Mouse (Mus musculus): ENCODE data around the gene Abcg5. TPM values are rescaled to one million over a fixed set of nuclear protein-coding genes. Genes with fewer than 3 reads are reported as not detected.

The Abcg5 gene
- polyA plus RNA-seq, 1 experiment, result not detected

- H3K4me3 ChIP-seq (replicated peaks), result no peak overlapping the region
Measured at GRCm38 (mm10) chr17:84716252-84716872, 33.6 kb upstream of the Abcg5 start.

DNA sequence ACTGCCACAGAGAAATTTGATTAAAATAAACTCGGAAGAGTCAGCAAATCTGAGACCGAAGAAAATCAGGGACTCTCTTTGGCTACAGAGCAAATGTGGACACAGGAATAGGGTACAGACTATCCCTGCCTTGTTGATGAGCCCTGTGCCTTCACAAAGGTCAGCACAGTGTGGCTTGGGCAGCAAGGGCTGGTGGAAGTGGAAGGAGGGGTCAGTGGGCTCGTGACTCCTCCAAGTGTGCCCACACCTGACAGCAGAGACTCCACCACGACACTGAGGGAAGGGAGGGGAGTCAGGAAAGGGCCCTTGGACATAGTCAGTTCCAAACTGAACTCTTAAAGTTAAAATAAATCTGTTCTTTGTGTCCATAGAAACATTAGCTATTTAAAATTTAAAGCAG is 32.1 kb upstream of the Abcg5 start:
- Histone ChIP-seq H3K9me3 (ENCODE audit: control insufficient read depth, low read length) (no peaks in the 10 kb centered on the region), H3K4me1 (ENCODE audit: control insufficient read depth) (no peaks in the 10 kb centered on the region), H3K36me3 (ENCODE audit: control insufficient read depth) (peaks cover 60% of the 10 kb centered on the region), H3K27me3 (ENCODE audit: control insufficient read depth) (no peaks in the 10 kb centered on the region), H3K4me3 (replicated peaks) (no peak overlapping the region)
- TF ChIP-seq GATA1 (IDR thresholded peaks at IDR 0.05; ENCODE audit: low read length) (no peak), TAL1 (IDR thresholded peaks at IDR 0.05; ENCODE audit: low read length) (no peak)

More at GRCm38 (mm10) chr17:84716252-84716872, 33.6 kb upstream of the Abcg5 start:
- no peaks in the 10 kb centered on the region for H3K9me3 ChIP-seq (ENCODE audit: control insufficient read depth, low read length)
- peaks cover 64% of the 10 kb centered on the region for H3K36me3 ChIP-seq (ENCODE audit: control insufficient read depth)
- TF ChIP-seq GATA1 (IDR thresholded peaks at IDR 0.05; ENCODE audit: low read length), result no peak
- H3K27me3 ChIP-seq (ENCODE audit: control insufficient read depth), result no peaks in the 10 kb centered on the region
- H3K4me1 ChIP-seq (ENCODE audit: control insufficient read depth), result no peaks in the 10 kb centered on the region

DNA sequence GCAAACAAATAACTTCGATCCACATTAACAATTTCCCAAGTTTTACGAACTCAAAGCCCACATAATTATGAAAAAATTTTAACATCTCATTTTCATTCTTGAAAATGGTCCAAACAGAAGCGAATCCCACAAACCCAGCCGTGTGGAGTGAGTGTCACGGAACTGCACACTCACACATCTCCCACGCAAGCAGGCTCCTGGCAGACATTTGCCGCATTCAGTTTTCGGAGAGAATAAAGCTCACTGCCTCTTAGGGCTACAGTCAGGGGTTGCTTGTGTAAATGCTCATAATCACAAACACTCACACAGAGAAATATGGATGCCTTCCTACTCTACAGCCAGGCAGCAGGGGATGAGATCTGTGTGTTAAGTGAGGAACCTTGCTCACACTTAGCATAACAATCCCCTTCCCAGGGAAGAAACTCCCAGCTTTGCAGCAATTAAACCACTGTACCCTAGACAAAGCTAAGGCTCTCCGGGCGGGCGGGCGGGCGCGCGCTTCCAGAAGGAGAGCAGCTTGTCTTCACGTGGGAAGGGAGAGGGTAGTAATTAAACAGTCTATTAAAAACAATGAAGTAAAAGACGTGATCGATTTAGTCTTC is 30.9 kb upstream of the Abcg5 start:
- H3K4me3 ChIP-seq (replicated peaks), result no peak overlapping the region
- H3K4me1 ChIP-seq (ENCODE audit: control insufficient read depth), result no peaks in the 10 kb centered on the region
- H3K9me3 ChIP-seq (ENCODE audit: control insufficient read depth, low read length), result no peaks in the 10 kb centered on the region
- TF ChIP-seq GATA1 (IDR thresholded peaks at IDR 0.05; ENCODE audit: low read length) (no peak), TAL1 (IDR thresholded peaks at IDR 0.05; ENCODE audit: low read length) (no peak)
- no peaks in the 10 kb centered on the region for H3K27me3 ChIP-seq (ENCODE audit: control insufficient read depth)
- H3K36me3 ChIP-seq (ENCODE audit: control insufficient read depth), result peaks cover 66% of the 10 kb centered on the region

GRCm38 (mm10) chr17:84709403-84709851 is 26.6 kb upstream of the Abcg5 start:
- H3K4me1 ChIP-seq (ENCODE audit: control insufficient read depth), result no peaks in the 10 kb centered on the region
- H3K4me3 ChIP-seq (replicated peaks), result no peak overlapping the region
- H3K27me3 ChIP-seq (ENCODE audit: control insufficient read depth), result no peaks in the 10 kb centered on the region
- TF ChIP-seq TAL1 (IDR thresholded peaks at IDR 0.05; ENCODE audit: low read length), result no peak
- TF ChIP-seq GATA1 (IDR thresholded peaks at IDR 0.05; ENCODE audit: low read length), result no peak
- no peaks in the 10 kb centered on the region for H3K9me3 ChIP-seq (ENCODE audit: control insufficient read depth, low read length)
- peaks cover 72% of the 10 kb centered on the region for H3K36me3 ChIP-seq (ENCODE audit: control insufficient read depth)

GRCm38 (mm10) chr17:84708818-84709217 is 26.0 kb upstream of the Abcg5 start:
- TF ChIP-seq GATA1 (IDR thresholded peaks at IDR 0.05; ENCODE audit: low read length) (no peak), TAL1 (IDR thresholded peaks at IDR 0.05; ENCODE audit: low read length) (no peak)
- Histone ChIP-seq H3K27me3 (ENCODE audit: control insufficient read depth) (no peaks in the 10 kb centered on the region), H3K36me3 (ENCODE audit: control insufficient read depth) (peaks cover 77% of the 10 kb centered on the region), H3K9me3 (ENCODE audit: control insufficient read depth, low read length) (no peaks in the 10 kb centered on the region), H3K4me3 (replicated peaks) (no peak overlapping the region), H3K4me1 (ENCODE audit: control insufficient read depth) (no peaks in the 10 kb centered on the region)

- H3K4me1 ChIP-seq (ENCODE audit: control insufficient read depth), result no peaks in the 10 kb centered on the region
Measured at GRCm38 (mm10) chr17:84707407-84707806, 24.6 kb upstream of the Abcg5 start.

DNA sequence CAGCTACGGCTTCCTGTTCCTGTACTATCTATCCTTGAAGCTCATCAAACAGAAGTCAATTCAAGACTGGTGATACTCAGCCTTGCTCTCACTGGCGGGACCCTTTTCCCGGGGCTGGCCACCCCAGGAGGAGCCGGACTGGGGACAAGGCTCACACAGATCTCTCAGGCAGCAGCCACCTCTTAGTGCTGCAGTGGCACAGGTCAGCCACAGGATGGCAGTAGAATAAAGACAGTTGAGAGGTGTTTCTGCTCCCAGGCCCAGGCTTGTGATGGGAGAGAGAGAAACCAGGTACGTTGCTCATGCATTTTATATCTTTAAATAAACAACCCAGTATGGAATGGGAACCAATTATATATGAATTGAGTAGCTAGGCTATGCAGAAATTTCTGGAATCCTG is 15.9 kb upstream of the Abcg5 start:
- Histone ChIP-seq H3K4me1 (ENCODE audit: control insufficient read depth) (no peaks in the 10 kb centered on the region), H3K27me3 (ENCODE audit: control insufficient read depth) (no peaks in the 10 kb centered on the region), H3K36me3 (ENCODE audit: control insufficient read depth) (peaks cover 1% of the 10 kb centered on the region), H3K4me3 (replicated peaks) (no peak overlapping the region), H3K9me3 (ENCODE audit: control insufficient read depth, low read length) (no peaks in the 10 kb centered on the region)
- TF ChIP-seq GATA1 (IDR thresholded peaks at IDR 0.05; ENCODE audit: low read length), result no peak

More at GRCm38 (mm10) chr17:84707407-84707806, 24.6 kb upstream of the Abcg5 start:
- Histone ChIP-seq H3K9me3 (ENCODE audit: control insufficient read depth, low read length) (no peaks in the 10 kb centered on the region), H3K27me3 (ENCODE audit: control insufficient read depth) (no peaks in the 10 kb centered on the region), H3K4me3 (replicated peaks) (no peak overlapping the region), H3K36me3 (ENCODE audit: control insufficient read depth) (peaks cover 69% of the 10 kb centered on the region)
- TF ChIP-seq GATA1 (IDR thresholded peaks at IDR 0.05; ENCODE audit: low read length) (no peak), TAL1 (IDR thresholded peaks at IDR 0.05; ENCODE audit: low read length) (no peak)

DNA sequence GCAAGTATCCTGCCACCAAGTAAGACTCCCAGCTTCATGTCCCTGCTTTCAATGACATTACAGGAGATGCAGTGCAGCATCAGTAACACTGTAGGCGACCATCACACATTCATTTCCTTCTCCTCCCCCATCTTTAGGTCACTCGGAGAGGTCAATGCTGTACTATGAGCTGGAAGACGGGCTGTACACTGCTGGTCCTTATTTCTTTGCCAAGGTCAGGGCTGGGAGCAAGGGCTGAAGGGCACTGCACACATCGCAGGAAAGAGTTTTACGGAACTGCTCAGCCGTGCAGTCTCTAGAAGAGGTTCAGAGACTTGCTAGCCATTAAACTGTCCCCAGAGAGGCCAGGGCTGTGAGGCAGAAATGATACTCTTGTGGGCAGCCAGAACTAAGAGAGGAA is 13.7 kb upstream of the Abcg5 start:
- H3K4me1 ChIP-seq (ENCODE audit: control insufficient read depth), result no peaks in the 10 kb centered on the region
- H3K9me3 ChIP-seq (ENCODE audit: control insufficient read depth, low read length), result no peaks in the 10 kb centered on the region
- no peak overlapping the region for H3K4me3 ChIP-seq (replicated peaks)
- H3K36me3 ChIP-seq (ENCODE audit: control insufficient read depth), result no peaks in the 10 kb centered on the region
- no peaks in the 10 kb centered on the region for H3K27me3 ChIP-seq (ENCODE audit: control insufficient read depth)
- no peak for TF ChIP-seq TAL1 (IDR thresholded peaks at IDR 0.05; ENCODE audit: low read length)
- no peak for TF ChIP-seq GATA1 (IDR thresholded peaks at IDR 0.05; ENCODE audit: low read length)

DNA sequence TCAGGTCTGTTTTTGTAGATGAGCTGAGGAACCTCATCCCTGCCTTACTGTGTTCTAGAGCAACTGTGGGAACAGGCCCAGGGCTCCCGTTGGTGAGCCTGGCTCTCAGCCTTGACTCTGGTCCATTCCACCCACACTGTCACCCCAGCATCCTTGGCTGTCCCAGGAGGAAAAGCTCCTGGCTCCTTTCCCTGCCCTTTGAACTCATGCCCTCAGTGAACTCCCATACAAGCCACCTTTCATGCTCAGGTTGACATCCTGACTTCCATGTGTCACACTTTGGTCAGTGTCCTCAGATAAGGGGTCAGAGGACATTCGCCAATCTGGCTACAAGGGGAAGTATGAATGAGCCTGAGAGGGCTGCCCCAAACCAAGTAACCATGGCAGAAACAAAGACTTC is 10.9 kb upstream of the Abcg5 start:
- Histone ChIP-seq H3K36me3 (ENCODE audit: control insufficient read depth) (no peaks in the 10 kb centered on the region), H3K27me3 (ENCODE audit: control insufficient read depth) (no peaks in the 10 kb centered on the region), H3K9me3 (ENCODE audit: control insufficient read depth, low read length) (no peaks in the 10 kb centered on the region), H3K4me3 (replicated peaks) (no peak overlapping the region), H3K4me1 (ENCODE audit: control insufficient read depth) (no peaks in the 10 kb centered on the region)
- no peak for TF ChIP-seq TAL1 (IDR thresholded peaks at IDR 0.05; ENCODE audit: low read length)

DNA sequence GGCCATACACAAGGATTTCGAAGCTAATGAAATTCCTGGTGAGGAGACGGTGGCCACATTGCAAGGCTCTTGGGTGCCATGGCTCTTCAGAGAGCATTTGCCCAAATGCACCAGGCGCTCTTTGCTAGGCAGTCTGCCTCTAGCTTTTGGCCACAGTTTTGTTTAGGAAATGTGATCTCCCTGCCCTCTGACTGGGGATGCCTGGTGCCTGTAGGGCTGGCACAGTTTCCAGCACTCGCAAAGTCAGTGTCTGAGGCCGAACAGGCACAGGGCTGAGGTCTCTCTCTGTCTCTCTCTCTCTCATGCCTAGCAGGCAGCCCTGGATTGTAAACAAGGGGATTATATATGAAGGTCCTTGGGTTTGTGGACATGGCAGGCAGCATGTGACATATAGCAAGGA is 7.3 kb upstream of the Abcg5 start:
- no peaks in the 10 kb centered on the region for H3K27me3 ChIP-seq (ENCODE audit: control insufficient read depth)
- H3K9me3 ChIP-seq (ENCODE audit: control insufficient read depth, low read length), result no peaks in the 10 kb centered on the region
- no peaks in the 10 kb centered on the region for H3K4me1 ChIP-seq (ENCODE audit: control insufficient read depth)
- H3K4me3 ChIP-seq (replicated peaks), result no peak overlapping the region
- no peaks in the 10 kb centered on the region for H3K36me3 ChIP-seq (ENCODE audit: control insufficient read depth)
- no peak for TF ChIP-seq GATA1 (IDR thresholded peaks at IDR 0.05; ENCODE audit: low read length)
- TF ChIP-seq TAL1 (IDR thresholded peaks at IDR 0.05; ENCODE audit: low read length), result no peak
